Mouse (Mus musculus) intestine, postnatal 0 days (tissue): Measurements from ENCODE around the gene Ankrd24. TPM values are rescaled to one million over a fixed set of nuclear protein-coding genes. Genes with fewer than 3 reads are reported as not detected.
"Not testable (repeated sequence)": the region's sequence is repeated elsewhere in the genome, so short reads cannot be mapped to it uniquely, and the experiment has no call there.

Experiments
- ATAC-seq: fragments of 200-750 bp; cut with Nextera tagmentation; 2 replicates; pipeline ENCODE4 v1.8.0; 2017; ENCODE audit warnings: mild to moderate bottlenecking, moderate TSS enrichment, moderate library complexity
- H3K27ac ChIP-seq: fragments of 300-500 bp; sonication (generic); 2 replicates; pipeline ENCODE4 v1.5.1; 2014; ENCODE audit warnings: mild to moderate bottlenecking, low read depth, low read length, moderate library complexity
- H3K27me3 ChIP-seq: fragments of 300-500 bp; sonication (generic); replicated peaks from 2 replicates; pipeline ENCODE4 v1.6.1; 2014; ENCODE audit warnings: low read length, mixed read lengths; ENCODE audit not compliant: control insufficient read depth, insufficient read depth
- H3K36me3 ChIP-seq: fragments of 300-500 bp; sonication (generic); 2 replicates; pipeline ENCODE4 v1.6.1; 2014; ENCODE audit warnings: mild to moderate bottlenecking, moderate library complexity; ENCODE audit not compliant: control insufficient read depth, insufficient read depth
- H3K4me1 ChIP-seq: fragments of 300-500 bp; sonication (generic); replicated peaks from 2 replicates; pipeline ENCODE4 v1.6.1; 2014; ENCODE audit warnings: antibody characterized with exemption, low read length, mixed read lengths; ENCODE audit not compliant: control insufficient read depth, insufficient read depth
- H3K4me2 ChIP-seq: fragments of 300-500 bp; sonication (generic); replicated peaks from 2 replicates; pipeline ENCODE4 v1.6.1; 2014; ENCODE audit warnings: low read depth, mild to moderate bottlenecking, moderate library complexity
- H3K4me3 ChIP-seq: fragments of 300-500 bp; sonication (generic); 2 replicates; pipeline ENCODE4 v1.5.1; 2014; ENCODE audit warnings: low read depth, low read length
- H3K9ac ChIP-seq: fragments of 300-500 bp; sonication (generic); 2 replicates; pipeline ENCODE4 v1.6.1; 2014; ENCODE audit warnings: mild to moderate bottlenecking, low read depth, low read length
- H3K9me3 ChIP-seq: fragments of 300-500 bp; sonication (generic); 2 replicates; pipeline ENCODE4 v1.6.1; 2016; ENCODE audit warnings: mixed run types; ENCODE audit not compliant: control insufficient read depth
- CTCF ChIP-seq: sonication (generic); IDR thresholded peaks from 2 replicates; pipeline ENCODE4 v1.5.1; 2016; ENCODE audit warnings: low read depth, mild to moderate bottlenecking, control low read depth, antibody characterized with exemption, moderate library complexity
- whole genome bisulfite sequencing: fragments of 180-500 bp; shearing (Covaris S2); extraction: QIAGEN DNeasy Blood & Tissue Kit; methylation state at CpG from one replicate; pipeline ENCODE4 v1.1.7; 2014; 5-methylcytosine and 5-hydroxymethylcytosine counted together
- polyA plus RNA-seq: library from polyadenylated mRNA; unstranded; fragments of >200 nt; fragmentation: Nextera tagmentation; extraction: Ambion mirVana; gene quantifications from 2 replicates; pipeline ENCODE4 v1.2.1, GENCODE M21; 2015

The Ankrd24 gene
- polyA plus RNA-seq, 1 experiment from 2014 or later: 4.2 TPM

- H3K9ac ChIP-seq: no peak overlapping the region
- H3K36me3 ChIP-seq: peaks cover 14% of the 10 kb centered on the region
- H3K4me2 ChIP-seq: no peak overlapping the region
- no peaks in the 10 kb centered on the region for H3K27me3 ChIP-seq
- ATAC-seq: no peak
- H3K4me1 ChIP-seq: no peaks in the 10 kb centered on the region
- TF ChIP-seq CTCF: no peak
- no peak overlapping the region for H3K4me3 ChIP-seq
- WGBS: 96% methylated on average over 2 of the region's 2 CpGs
- H3K9me3 ChIP-seq: peaks cover 28% of the 10 kb centered on the region; the same call in 1 of the 2 replicates
- no peak overlapping the region for H3K27ac ChIP-seq
Measured at GRCm38 (mm10) chr10:81656174-81656573, 27.8 kb downstream of the Ankrd24 start.

GRCm38 (mm10) chr10:81687114-81687513 is 58.8 kb downstream of the Ankrd24 start:
- not testable (repeated sequence) for H3K27ac ChIP-seq, H3K4me1 ChIP-seq, H3K36me3 ChIP-seq, H3K4me3 ChIP-seq, H3K9me3 ChIP-seq, H3K4me2 ChIP-seq, ATAC-seq, H3K27me3 ChIP-seq, H3K9ac ChIP-seq
- WGBS: no CpG with 5 or more reads among the region's 18 CpGs

Other genes with a start within 250 kb of the Ankrd24 start
- 54.0 and 59.4 TPM in 2 replicates for gene Dohh, start 244.1 kb upstream of the Ankrd24 start, polyA plus RNA-seq
- gene Gm48551, start 244.1 kb upstream of the Ankrd24 start, polyA plus RNA-seq: 0.76 and 1.1 TPM in 2 replicates
- 0.31 TPM in 1 of 2 replicates, not detected in the other for gene Gm48552, start 239.5 kb upstream of the Ankrd24 start, polyA plus RNA-seq
- 1,233 and 1,333 TPM in 2 replicates for gene Smim24, start 235.5 kb upstream of the Ankrd24 start, polyA plus RNA-seq
- gene Nfic, start 172.9 kb upstream of the Ankrd24 start, polyA plus RNA-seq: 29.2 and 35.1 TPM in 2 replicates
- gene Celf5, start 145.8 kb upstream of the Ankrd24 start, polyA plus RNA-seq: 0.76 and 1.0 TPM in 2 replicates
- gene Ncln, start 132.1 kb upstream of the Ankrd24 start, polyA plus RNA-seq: 58.6 and 61.1 TPM in 2 replicates
- 0.50 and 0.74 TPM in 2 replicates for gene S1pr4, start 128.4 kb upstream of the Ankrd24 start, polyA plus RNA-seq
- 0.64 and 0.78 TPM in 2 replicates for gene Gna15, start 104.3 kb upstream of the Ankrd24 start, polyA plus RNA-seq
- gene Gna11, start 83.3 kb upstream of the Ankrd24 start, polyA plus RNA-seq: 188 and 195 TPM in 2 replicates
- gene Aes, start 69.1 kb upstream of the Ankrd24 start, polyA plus RNA-seq: 528 and 536 TPM in 2 replicates
- gene Tle2, start 54.0 kb upstream of the Ankrd24 start, polyA plus RNA-seq: 3.0 and 5.2 TPM in 2 replicates
- 3.9 and 4.2 TPM in 2 replicates for gene Tle6, start 27.5 kb upstream of the Ankrd24 start, polyA plus RNA-seq
- gene BC025920, start 22.3 kb upstream of the Ankrd24 start, polyA plus RNA-seq: 0.18 and 0.20 TPM in 2 replicates
- 13.5 and 13.9 TPM in 2 replicates for gene Sirt6, start 743 bp upstream of the Ankrd24 start, polyA plus RNA-seq
- gene Gm10778, start 20.5 kb downstream of the Ankrd24 start, polyA plus RNA-seq: 1.6 TPM in 2 replicates
- 4.4 and 7.8 TPM in 2 replicates for gene Zfp433, start 76.3 kb downstream of the Ankrd24 start, polyA plus RNA-seq
- 1.0 and 1.4 TPM in 2 replicates for gene Gm3055, start 142.6 kb downstream of the Ankrd24 start, polyA plus RNA-seq
- gene Gm4767, start 183.6 kb downstream of the Ankrd24 start, polyA plus RNA-seq: 1.3 and 1.4 TPM in 2 replicates
- gene Gm32687, start 235.4 kb downstream of the Ankrd24 start, polyA plus RNA-seq: 3.4 and 4.5 TPM in 2 replicates